Mouse (Mus musculus) hindbrain, postnatal 0 days (tissue): ENCODE measurements around the gene Mrpl39. TPM values are rescaled to one million over a fixed set of nuclear protein-coding genes. Genes with fewer than 3 reads are reported as not detected.

Source experiments
- ATAC-seq: fragments of 200-750 bp; cut with Nextera tagmentation; 2 replicates; pipeline ENCODE4 v1.8.0; 2017; ENCODE audit warnings: mild to moderate bottlenecking, moderate TSS enrichment, moderate library complexity
- DNase-seq: peaks from one replicate; pipeline ENCODE4 v3.0.0-alpha.2; 2015; ENCODE audit warnings: low spot score
- H3K27ac ChIP-seq: fragments of 300-500 bp; sonication (generic); 2 replicates; pipeline ENCODE4 v1.5.1; 2014; ENCODE audit warnings: mild to moderate bottlenecking
- H3K27me3 ChIP-seq: fragments of 300-500 bp; sonication (generic); 2 replicates; pipeline ENCODE4 v1.6.1; 2014; ENCODE audit warnings: low read length, mixed read lengths; ENCODE audit not compliant: insufficient read depth
- H3K36me3 ChIP-seq: fragments of 300-500 bp; sonication (generic); 2 replicates; pipeline ENCODE4 v1.6.1; 2014; ENCODE audit warnings: low read length, mixed read lengths; ENCODE audit not compliant: insufficient read depth
- H3K4me1 ChIP-seq: fragments of 300-500 bp; sonication (generic); 2 replicates; pipeline ENCODE4 v1.6.1; 2014; ENCODE audit warnings: antibody characterized with exemption, low read length, mixed read lengths; ENCODE audit not compliant: insufficient read depth
- H3K4me2 ChIP-seq: fragments of 300-500 bp; sonication (generic); 2 replicates; pipeline ENCODE4 v1.6.1; 2014; ENCODE audit warnings: low read depth, mild to moderate bottlenecking, low read length, moderate library complexity, mixed read lengths
- H3K4me3 ChIP-seq: fragments of 300-500 bp; sonication (generic); 2 replicates; pipeline ENCODE4 v1.5.1; 2014; ENCODE audit warnings: low read length
- H3K9ac ChIP-seq: fragments of 300-500 bp; sonication (generic); replicated peaks from 2 replicates; pipeline ENCODE4 v1.6.1; 2014; ENCODE audit warnings: mild to moderate bottlenecking, low read length, moderate library complexity, mixed read lengths
- H3K9me3 ChIP-seq: fragments of 300-500 bp; sonication (generic); 2 replicates; pipeline ENCODE4 v1.6.1; 2016; ENCODE audit warnings: low read length, mixed read lengths
- CTCF ChIP-seq: IDR thresholded peaks from 2 replicates; pipeline ENCODE4 v1.5.1; 2016; ENCODE audit warnings: antibody characterized with exemption, control low read depth, low read depth
- WGBS: fragments of 180-500 bp; shearing (Covaris S2); extraction: QIAGEN DNeasy Blood & Tissue Kit; methylation state at CpG from one replicate; pipeline ENCODE4 v1.1.7; 2014; 5-methylcytosine and 5-hydroxymethylcytosine counted together
- polyA plus RNA-seq: library from polyadenylated mRNA; unstranded; fragments of >200 nt; fragmentation: Nextera tagmentation; extraction: Ambion mirVana; gene quantifications from 2 replicates; pipeline ENCODE4 v1.2.1, GENCODE M21; 2015
- total RNA-seq: library from RNA; depleted of rRNA; stranded (reverse); fragments of >200 nt; gene quantifications from 2 replicates; pipeline ENCODE4 v1.2.3, GENCODE M21; 2014

The Mrpl39 gene
- total and polyA plus RNA-seq, 2 experiments from 2014 or later = 12.1 to 36.2 TPM

DNA sequence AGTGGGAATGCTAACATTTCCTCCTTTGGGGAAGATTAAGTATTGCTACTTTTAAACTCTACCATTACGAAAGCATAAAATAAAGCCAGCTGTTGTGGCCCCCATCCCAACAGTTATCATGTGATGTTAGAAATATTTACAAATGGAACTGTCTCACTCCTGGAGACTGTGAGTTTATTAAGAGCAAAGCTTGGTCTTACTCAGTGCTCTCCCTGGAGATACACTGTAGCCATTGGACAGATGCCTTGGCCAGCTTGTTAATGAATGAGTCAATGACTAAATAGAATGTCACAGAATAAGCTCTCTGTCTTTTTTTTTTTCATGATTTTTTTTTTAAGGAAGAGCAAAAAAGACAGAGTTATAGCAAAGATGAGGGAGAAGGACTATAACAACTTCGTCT, 35.9 kb upstream of the Mrpl39 start:
- H3K27ac ChIP-seq = no peak overlapping the region
- H3K36me3 ChIP-seq = no peaks in the 10 kb centered on the region
- H3K4me2 ChIP-seq = no peak overlapping the region
- H3K27me3 ChIP-seq = no peaks in the 10 kb centered on the region
- H3K4me1 ChIP-seq = peaks cover 3% of the 10 kb centered on the region; the same call in 1 of the 2 replicates
- H3K9me3 ChIP-seq = no peaks in the 10 kb centered on the region
- ATAC-seq (no peak), DNase-seq (no peak)
- 89% methylated on average over 2 of the region's 2 CpGs for WGBS
- H3K4me3 ChIP-seq = no peak overlapping the region
- TF ChIP-seq CTCF = no peak
- no peak overlapping the region for H3K9ac ChIP-seq

DNA sequence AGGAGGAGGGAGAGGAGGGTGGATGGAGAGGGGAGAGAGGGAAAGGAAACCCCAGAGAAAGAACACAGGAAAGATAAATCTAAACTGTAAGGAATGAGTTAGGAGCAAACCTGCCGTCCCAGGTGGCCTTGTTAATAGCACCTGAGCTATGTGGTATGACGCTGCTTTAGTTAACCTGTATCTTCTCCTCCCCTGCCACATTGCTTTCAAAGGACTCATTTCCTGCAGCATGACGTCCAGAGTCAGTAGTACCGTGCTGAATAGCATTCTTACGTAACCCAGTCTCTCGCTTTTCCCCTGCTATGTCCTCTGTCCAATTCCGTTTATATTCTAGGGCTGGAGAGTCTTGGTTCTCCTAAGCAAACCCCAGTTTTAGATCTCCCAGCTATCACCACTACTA, 35.3 kb upstream of the Mrpl39 start:
- Histone ChIP-seq H3K4me3 (no peak overlapping the region), H3K36me3 (no peaks in the 10 kb centered on the region), H3K9me3 (no peaks in the 10 kb centered on the region), H3K4me1 (peaks cover 3% of the 10 kb centered on the region; the same call in 1 of the 2 replicates), H3K9ac (no peak overlapping the region), H3K27ac (no peak overlapping the region), H3K4me2 (no peak overlapping the region), H3K27me3 (no peaks in the 10 kb centered on the region)
- 89% methylated on average over 7 of the region's 7 CpGs for whole genome bisulfite sequencing
- ATAC-seq = no peak
- TF ChIP-seq CTCF = no peak
- no peak for DNase-seq

DNA sequence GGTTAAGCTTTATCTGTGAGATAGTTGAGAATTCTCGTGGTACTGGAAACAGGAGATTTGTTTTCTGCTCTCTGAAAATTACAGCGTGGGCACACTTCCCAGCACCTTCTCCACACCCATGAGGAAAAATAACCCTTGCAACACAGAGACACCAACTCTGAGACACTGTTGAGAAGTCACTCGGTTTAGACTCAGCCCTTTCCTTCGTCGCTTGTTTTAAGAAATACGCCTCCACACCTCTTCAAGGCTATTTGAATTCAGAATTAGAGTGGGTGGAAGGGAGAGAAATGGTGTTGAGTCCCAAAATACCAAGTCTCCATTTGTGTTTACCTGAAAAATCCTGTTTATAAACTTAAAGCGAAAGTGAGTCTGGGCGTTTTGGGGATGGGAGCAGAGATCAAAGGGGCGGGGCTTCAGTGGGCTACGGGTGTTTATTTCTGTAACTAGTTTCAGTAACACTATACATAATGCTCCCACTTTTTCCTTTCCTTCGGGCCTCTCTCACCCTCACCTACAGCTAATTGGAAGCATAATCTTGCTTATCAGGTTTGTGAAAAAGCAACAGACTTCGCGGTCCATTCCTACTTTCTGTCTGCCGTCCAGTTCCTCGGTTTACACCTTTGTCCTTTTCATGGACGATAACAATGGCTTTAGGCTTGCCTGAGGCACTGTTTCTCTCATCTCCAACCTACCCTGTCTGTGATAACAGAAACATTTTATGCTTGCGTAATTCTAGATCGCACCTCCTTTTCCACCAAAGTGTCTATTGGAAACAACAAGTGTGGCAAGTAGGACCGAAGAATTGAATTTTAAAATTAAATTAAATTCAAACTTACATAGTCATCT, 34.3 kb upstream of the Mrpl39 start:
- H3K27ac ChIP-seq = no peak overlapping the region
- no peaks in the 10 kb centered on the region for H3K36me3 ChIP-seq
- TF ChIP-seq CTCF = no peak
- H3K27me3 ChIP-seq = no peaks in the 10 kb centered on the region
- WGBS = 88% methylated on average over 19 of the region's 19 CpGs
- H3K9me3 ChIP-seq = no peaks in the 10 kb centered on the region
- no peak for ATAC-seq
- no peak overlapping the region for H3K9ac ChIP-seq
- H3K4me2 ChIP-seq = no peak overlapping the region
- H3K4me3 ChIP-seq = no peak overlapping the region
- no peak for DNase-seq
- H3K4me1 ChIP-seq = peaks cover 3% of the 10 kb centered on the region; the same call in 1 of the 2 replicates

DNA sequence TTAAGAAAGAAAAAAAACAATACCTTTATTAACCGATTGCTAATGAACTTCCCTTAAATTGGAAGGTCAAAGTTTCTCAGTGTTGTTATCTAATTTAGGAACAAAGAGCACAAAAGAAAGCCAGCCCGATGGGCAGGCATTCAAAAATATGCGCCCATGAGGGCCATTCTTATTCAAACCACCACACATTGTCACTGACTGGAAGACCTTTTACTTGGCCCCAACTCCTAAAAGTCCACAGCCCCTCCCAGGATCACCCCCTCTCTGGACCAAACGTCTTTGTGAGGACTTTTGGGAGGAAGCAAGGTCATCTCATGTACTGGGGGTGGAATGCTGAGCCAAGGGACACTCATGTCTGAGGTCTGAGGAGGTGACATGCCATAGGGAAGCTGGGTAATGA, 33.6 kb upstream of the Mrpl39 start:
- no peaks in the 10 kb centered on the region for H3K36me3 ChIP-seq
- peaks cover 3% of the 10 kb centered on the region; the same call in 1 of the 2 replicates for H3K4me1 ChIP-seq
- H3K9me3 ChIP-seq = no peaks in the 10 kb centered on the region
- ATAC-seq (no peak), DNase-seq (no peak)
- H3K4me3 ChIP-seq = no peak overlapping the region
- TF ChIP-seq CTCF = no peak
- H3K27me3 ChIP-seq = no peaks in the 10 kb centered on the region
- H3K4me2 ChIP-seq = no peak overlapping the region
- WGBS = 42% methylated on average over 4 of the region's 4 CpGs
- no peak overlapping the region for H3K9ac ChIP-seq
- H3K27ac ChIP-seq = no peak overlapping the region

DNA sequence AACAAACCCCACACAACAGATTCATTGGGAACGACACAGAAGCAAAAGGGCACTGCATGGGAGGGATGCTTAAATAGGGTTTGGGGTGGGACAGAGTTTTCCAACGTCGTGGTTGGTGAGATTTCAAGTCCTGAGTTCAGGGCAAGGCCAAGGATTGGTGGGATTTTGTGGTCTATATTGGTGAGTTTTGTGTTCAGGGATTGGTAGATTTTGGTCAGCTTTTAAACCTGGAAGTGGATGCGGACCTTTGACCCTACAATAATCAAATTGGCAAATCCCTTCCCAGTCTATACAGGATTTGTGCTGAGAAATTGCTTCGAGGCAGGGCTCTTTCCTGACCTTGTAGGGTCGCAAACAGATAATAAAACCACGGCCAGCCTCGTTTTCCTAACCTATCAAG, 32.4 kb upstream of the Mrpl39 start:
- no peaks in the 10 kb centered on the region for H3K36me3 ChIP-seq
- H3K4me3 ChIP-seq = no peak overlapping the region
- 91% methylated on average over 8 of the region's 8 CpGs for WGBS
- H3K27me3 ChIP-seq = no peaks in the 10 kb centered on the region
- H3K9me3 ChIP-seq = no peaks in the 10 kb centered on the region
- TF ChIP-seq CTCF = no peak
- no peaks in the 10 kb centered on the region for H3K4me1 ChIP-seq
- H3K27ac ChIP-seq = no peak overlapping the region
- ATAC-seq (no peak), DNase-seq (no peak)
- no peak overlapping the region for H3K9ac ChIP-seq
- no peak overlapping the region for H3K4me2 ChIP-seq

DNA sequence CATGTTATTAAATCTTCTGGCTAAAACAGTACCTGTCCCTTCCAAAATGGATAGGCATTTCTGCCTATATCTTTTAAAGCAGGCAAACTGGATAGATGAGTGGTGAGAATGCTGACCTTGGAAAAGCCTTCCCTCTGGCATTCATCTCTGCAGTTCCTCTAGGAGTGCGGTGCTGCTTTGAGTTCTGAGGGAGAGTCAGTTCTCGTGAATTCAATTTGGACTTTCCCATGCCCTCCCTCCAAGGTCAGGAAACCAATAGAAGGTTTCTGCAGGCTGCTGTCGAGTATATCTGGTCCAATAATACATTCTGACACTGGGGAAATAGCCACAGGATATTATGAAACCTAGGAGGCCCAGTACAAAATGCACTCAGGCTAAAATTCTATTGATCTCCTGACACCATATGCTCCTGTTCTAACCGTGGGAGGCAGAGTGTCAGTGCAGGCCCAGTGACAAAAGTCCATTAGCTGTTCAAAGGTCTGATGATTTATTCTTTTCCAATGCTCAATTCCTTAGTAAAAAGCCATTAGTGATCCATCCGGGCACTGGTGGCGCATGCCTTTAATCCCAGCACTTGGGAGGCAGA, 10.3 kb upstream of the Mrpl39 start:
- no peak overlapping the region for H3K27ac ChIP-seq
- 69% methylated on average over 6 of the region's 6 CpGs for WGBS
- no peaks in the 10 kb centered on the region for H3K4me1 ChIP-seq
- DNase-seq (no peak), ATAC-seq (no peak)
- no peak overlapping the region for H3K4me3 ChIP-seq
- no peak overlapping the region for H3K4me2 ChIP-seq
- H3K9ac ChIP-seq = no peak overlapping the region
- no peaks in the 10 kb centered on the region for H3K9me3 ChIP-seq
- no peak for TF ChIP-seq CTCF
- no peaks in the 10 kb centered on the region for H3K36me3 ChIP-seq
- no peaks in the 10 kb centered on the region for H3K27me3 ChIP-seq
